Mouse (Mus musculus): Measurements from ENCODE around the gene Zfp53. TPM values are rescaled to one million over a fixed set of nuclear protein-coding genes. Genes with fewer than 3 reads are reported as not detected.

The Zfp53 gene
- polyA plus RNA-seq, 1 experiment from 2014 or later: 10.0 TPM

- peaks cover 12% of the 10 kb centered on the region for H3K4me1 ChIP-seq (replicated peaks)
- H3K9ac ChIP-seq: peak overlapping the region; percentile 75
- 17% methylated on average over 8 of the region's 8 CpGs for WGBS
- no peaks in the 10 kb centered on the region for H3K9me3 ChIP-seq
- peak overlapping the region; percentile 65 for H3K4me3 ChIP-seq
- H3K36me3 ChIP-seq: peaks cover 7% of the 10 kb centered on the region
- peak; percentile 4; the same call in 1 of the 2 replicates for ATAC-seq (ENCODE audit: low FRiP score)
- peak overlapping the region; percentile 64 for H3K4me2 ChIP-seq
- no peaks in the 10 kb centered on the region for H3K27me3 ChIP-seq
- 0 out of 2 replicates have a peak overlapping the region, but pooled peaks have one; percentile 76 for H3K27ac ChIP-seq
Measured at GRCm38 (mm10) chr17:21489500-21490001, 753 bp downstream of the Zfp53 start.

DNA sequence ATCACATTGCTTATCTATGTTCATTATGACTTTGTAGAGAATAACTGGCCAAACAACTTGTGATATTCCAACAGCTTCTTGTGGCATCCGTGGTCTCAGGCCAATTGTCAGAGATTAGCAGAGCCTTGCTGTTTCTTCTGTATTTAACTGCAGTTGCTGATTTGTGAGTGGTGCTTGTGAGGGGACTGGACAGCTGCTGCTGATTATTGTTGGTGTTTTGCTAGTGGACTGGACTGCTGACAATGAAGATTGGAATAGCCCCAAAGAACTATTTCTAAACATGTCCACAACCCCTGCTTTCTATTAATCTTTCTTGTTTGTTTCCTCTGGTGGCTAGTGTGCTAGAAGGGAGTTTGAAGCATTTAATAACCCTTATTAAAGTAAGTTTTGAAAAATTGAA lies 12.6 kb downstream of the Zfp53 start:
- WGBS: 86% methylated on average over 1 of the region's 1 CpGs
- H3K27ac ChIP-seq: no peak overlapping the region
- H3K9me3 ChIP-seq: no peaks in the 10 kb centered on the region; the same call in 1 of the 2 replicates
- H3K36me3 ChIP-seq: peaks cover 9% of the 10 kb centered on the region
- no peak overlapping the region for H3K4me3 ChIP-seq
- no peaks in the 10 kb centered on the region for H3K27me3 ChIP-seq
- H3K4me2 ChIP-seq: no peak overlapping the region
- H3K9ac ChIP-seq: no peak overlapping the region
- ATAC-seq (ENCODE audit: low FRiP score): no peak
- H3K4me1 ChIP-seq (replicated peaks): no peaks in the 10 kb centered on the region

DNA sequence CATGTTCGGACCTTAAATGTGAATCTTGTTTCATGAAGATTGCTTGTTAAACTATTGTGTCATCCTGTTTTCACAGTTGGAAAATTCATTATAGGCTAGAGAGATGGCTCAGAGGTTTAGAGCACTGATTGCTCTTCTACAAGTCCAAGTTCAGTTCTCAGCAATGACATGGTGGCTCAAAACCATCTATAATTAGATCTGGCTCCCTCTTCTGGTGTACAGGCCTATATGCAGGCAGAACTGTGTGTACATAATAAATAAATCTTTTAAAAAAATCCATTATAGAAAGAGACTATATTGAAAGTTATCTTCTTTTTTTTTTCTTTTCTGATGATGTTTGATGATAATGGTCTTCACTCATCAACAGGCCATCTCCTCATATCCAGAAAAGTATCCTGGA lies 15.7 kb downstream of the Zfp53 start:
- H3K27ac ChIP-seq: no peak overlapping the region
- H3K4me2 ChIP-seq: no peak overlapping the region
- H3K36me3 ChIP-seq: peaks cover 17% of the 10 kb centered on the region
- H3K9me3 ChIP-seq: no peaks in the 10 kb centered on the region
- H3K9ac ChIP-seq: no peak overlapping the region
- 98% methylated on average over 1 of the region's 1 CpGs for WGBS
- H3K4me3 ChIP-seq: no peak overlapping the region
- no peaks in the 10 kb centered on the region for H3K4me1 ChIP-seq (replicated peaks)
- ATAC-seq (ENCODE audit: low FRiP score): no peak
- no peaks in the 10 kb centered on the region for H3K27me3 ChIP-seq

- no peak overlapping the region for H3K4me2 ChIP-seq
- peaks cover 17% of the 10 kb centered on the region for H3K36me3 ChIP-seq
- H3K27ac ChIP-seq: no peak overlapping the region
- no peak for ATAC-seq (ENCODE audit: low FRiP score)
- H3K9me3 ChIP-seq: no peaks in the 10 kb centered on the region
- no peak overlapping the region for H3K9ac ChIP-seq
- H3K27me3 ChIP-seq: no peaks in the 10 kb centered on the region
- H3K4me1 ChIP-seq (replicated peaks): no peaks in the 10 kb centered on the region
- WGBS: 98% methylated on average over 3 of the region's 3 CpGs
- no peak overlapping the region for H3K4me3 ChIP-seq
Measured at GRCm38 (mm10) chr17:21506258-21506657, 17.5 kb downstream of the Zfp53 start.

GRCm38 (mm10) chr17:21509756-21510155 lies 21.0 kb downstream of the Zfp53 start:
- Histone ChIP-seq H3K9ac (no peak overlapping the region), H3K27me3 (no peaks in the 10 kb centered on the region), H3K4me3 (no peak overlapping the region), H3K9me3 (no peaks in the 10 kb centered on the region), H3K4me2 (no peak overlapping the region), H3K36me3 (peaks cover 24% of the 10 kb centered on the region), H3K4me1 (replicated peaks) (no peaks in the 10 kb centered on the region), H3K27ac (no peak overlapping the region)
- no peak for ATAC-seq (ENCODE audit: low FRiP score)

GRCm38 (mm10) chr17:21515403-21516105 lies 26.8 kb downstream of the Zfp53 start:
- Histone ChIP-seq H3K36me3 (peaks cover 7% of the 10 kb centered on the region), H3K4me1 (replicated peaks) (peaks cover 8% of the 10 kb centered on the region), H3K4me3 (peak overlapping the region; percentile 56), H3K9ac (peak overlapping the region; percentile 72), H3K9me3 (no peaks in the 10 kb centered on the region), H3K27ac (peak overlapping the region; percentile 0), H3K4me2 (peak overlapping the region; percentile 80), H3K27me3 (no peaks in the 10 kb centered on the region)
- peak; percentile 40; the same call in 1 of the 2 replicates for ATAC-seq (ENCODE audit: low FRiP score)
- WGBS: 2% methylated on average over 8 of the region's 8 CpGs

GRCm38 (mm10) chr17:21516201-21517129 lies 27.7 kb downstream of the Zfp53 start:
- peak; percentile 93 for ATAC-seq (ENCODE audit: low FRiP score)
- Histone ChIP-seq H3K4me1 (replicated peaks) (peaks cover 8% of the 10 kb centered on the region), H3K9ac (peak overlapping the region; percentile 72), H3K27ac (peak overlapping the region; percentile 83), H3K4me2 (peak overlapping the region; percentile 80), H3K36me3 (peaks cover 7% of the 10 kb centered on the region), H3K27me3 (no peaks in the 10 kb centered on the region), H3K9me3 (no peaks in the 10 kb centered on the region), H3K4me3 (peak overlapping the region; percentile 56)
- under 1% methylated on average over 37 of the region's 37 CpGs for WGBS

DNA sequence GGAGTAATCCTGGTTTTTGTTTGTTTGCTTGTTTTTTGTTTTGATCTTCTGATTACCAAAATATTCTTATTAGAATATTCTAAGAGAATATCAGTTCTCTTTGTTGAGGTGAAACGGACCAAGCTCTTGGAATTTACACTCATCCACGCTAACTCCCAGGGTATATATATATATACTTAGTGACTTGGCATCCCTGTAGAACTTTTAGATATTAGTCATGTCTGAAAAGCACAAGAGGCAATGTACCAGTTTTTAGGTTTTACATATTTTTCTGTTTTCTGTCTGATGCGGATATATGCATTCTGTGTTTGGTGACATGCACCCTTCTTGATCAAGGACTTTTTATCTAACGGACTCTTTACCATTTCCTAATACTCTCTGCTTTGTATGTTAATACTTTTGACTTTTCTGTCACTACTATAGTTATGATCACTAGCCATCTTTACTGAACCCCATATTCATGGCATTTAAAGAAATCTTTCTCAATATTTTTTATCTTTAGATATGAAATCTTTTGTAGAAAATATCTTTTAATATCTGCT lies 28.4 kb downstream of the Zfp53 start:
- Histone ChIP-seq H3K4me2 (peak overlapping the region; percentile 80), H3K9me3 (no peaks in the 10 kb centered on the region), H3K27me3 (no peaks in the 10 kb centered on the region), H3K27ac (peak overlapping the region; percentile 83), H3K9ac (peak overlapping the region; percentile 72; the same call in 1 of the 2 replicates), H3K4me1 (replicated peaks) (peaks cover 8% of the 10 kb centered on the region), H3K36me3 (0 out of 2 replicates have a peak, but pooled peaks cover 2% of the 10 kb centered on the region), H3K4me3 (peak overlapping the region; percentile 56)
- 0 out of 2 replicates have a peak, but pooled peaks have one; percentile 17 for ATAC-seq (ENCODE audit: low FRiP score)
- 41% methylated on average over 4 of the region's 4 CpGs for WGBS

DNA sequence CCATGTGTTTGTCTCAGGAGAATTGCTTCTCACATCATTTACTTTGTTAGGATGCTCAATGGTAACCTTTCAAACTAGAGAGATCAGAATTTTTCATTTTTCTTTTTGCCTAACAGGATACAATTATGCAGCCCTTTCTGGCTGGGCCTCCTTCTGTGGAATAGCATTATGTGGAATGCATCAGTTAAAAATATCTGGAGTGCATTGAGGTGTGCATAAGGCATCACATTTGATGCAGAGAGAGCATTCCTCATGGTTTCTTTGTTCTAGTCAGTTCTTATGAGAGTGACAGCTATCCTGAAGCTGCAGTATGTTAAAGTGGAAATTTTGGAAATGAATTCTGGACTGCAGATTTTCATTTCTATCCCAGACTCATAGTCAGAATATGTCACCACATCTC lies 37.5 kb downstream of the Zfp53 start:
- H3K9me3 ChIP-seq: no peaks in the 10 kb centered on the region
- no peaks in the 10 kb centered on the region for H3K27me3 ChIP-seq
- no peak overlapping the region for H3K4me2 ChIP-seq
- H3K36me3 ChIP-seq: no peaks in the 10 kb centered on the region
- H3K9ac ChIP-seq: no peak overlapping the region
- no peaks in the 10 kb centered on the region for H3K4me1 ChIP-seq (replicated peaks)
- H3K4me3 ChIP-seq: no peak overlapping the region
- no peak for ATAC-seq (ENCODE audit: low FRiP score)
- no peak overlapping the region for H3K27ac ChIP-seq

DNA sequence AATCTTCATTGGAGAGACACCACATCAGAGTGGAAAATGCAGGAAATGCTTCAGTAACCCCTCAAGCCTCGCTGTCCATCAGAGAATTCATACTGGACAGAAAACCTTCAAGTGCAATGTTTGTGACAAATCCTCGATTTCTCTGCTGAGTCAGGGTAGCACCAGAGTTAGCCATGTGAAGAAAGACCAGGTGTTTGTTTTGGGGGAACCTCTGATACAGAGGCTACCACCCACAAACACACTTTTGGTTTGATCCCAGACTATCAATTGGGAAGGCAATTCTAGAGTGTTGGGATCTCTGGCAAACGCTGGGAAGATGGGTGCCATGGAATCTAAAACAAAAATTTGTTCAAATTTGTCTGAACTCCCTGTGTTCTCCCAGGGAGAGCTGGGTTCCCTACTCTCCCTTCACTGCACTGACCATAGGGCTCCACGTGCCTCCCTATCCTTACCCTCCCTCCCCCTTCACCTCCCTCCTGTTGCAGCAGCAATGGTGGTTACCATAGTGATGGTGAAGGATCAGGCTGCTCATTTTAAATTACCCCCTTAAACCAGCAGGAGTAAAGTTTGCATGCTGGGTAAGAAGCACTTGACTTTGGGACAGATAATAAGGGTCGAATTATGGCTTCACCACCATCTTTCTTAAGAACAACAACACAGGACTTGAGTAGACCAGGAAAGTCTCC lies 42.0 kb downstream of the Zfp53 start:
- Histone ChIP-seq H3K9ac (no peak overlapping the region), H3K36me3 (no peaks in the 10 kb centered on the region), H3K4me3 (no peak overlapping the region), H3K27ac (no peak overlapping the region), H3K4me2 (no peak overlapping the region), H3K4me1 (replicated peaks) (peaks cover 18% of the 10 kb centered on the region), H3K9me3 (no peaks in the 10 kb centered on the region), H3K27me3 (no peaks in the 10 kb centered on the region)
- no peak for ATAC-seq (ENCODE audit: low FRiP score)
- WGBS: 70% methylated on average over 5 of the region's 5 CpGs

GRCm38 (mm10) chr17:21531621-21532020 lies 42.8 kb downstream of the Zfp53 start:
- peak overlapping the region; percentile 85 for H3K9ac ChIP-seq
- peak; percentile 14; the same call in 1 of the 2 replicates for ATAC-seq (ENCODE audit: low FRiP score)
- H3K4me1 ChIP-seq (replicated peaks): peaks cover 19% of the 10 kb centered on the region
- H3K9me3 ChIP-seq: no peaks in the 10 kb centered on the region
- peak overlapping the region; percentile 66 for H3K4me2 ChIP-seq
- no peaks in the 10 kb centered on the region for H3K27me3 ChIP-seq
- peak overlapping the region; percentile 94 for H3K27ac ChIP-seq
- 87% methylated on average over 5 of the region's 5 CpGs for WGBS
- H3K4me3 ChIP-seq: peak overlapping the region; percentile 62
- no peaks in the 10 kb centered on the region for H3K36me3 ChIP-seq

Measured in hindbrain, embryonic 13.5 days (tissue).